Mouse (Mus musculus): Measurements from ENCODE around the gene Ankzf1.
A peak's percentile ranks its signal among the peaks of the same experiment; 100 is the strongest.

The Ankzf1 gene

DNA sequence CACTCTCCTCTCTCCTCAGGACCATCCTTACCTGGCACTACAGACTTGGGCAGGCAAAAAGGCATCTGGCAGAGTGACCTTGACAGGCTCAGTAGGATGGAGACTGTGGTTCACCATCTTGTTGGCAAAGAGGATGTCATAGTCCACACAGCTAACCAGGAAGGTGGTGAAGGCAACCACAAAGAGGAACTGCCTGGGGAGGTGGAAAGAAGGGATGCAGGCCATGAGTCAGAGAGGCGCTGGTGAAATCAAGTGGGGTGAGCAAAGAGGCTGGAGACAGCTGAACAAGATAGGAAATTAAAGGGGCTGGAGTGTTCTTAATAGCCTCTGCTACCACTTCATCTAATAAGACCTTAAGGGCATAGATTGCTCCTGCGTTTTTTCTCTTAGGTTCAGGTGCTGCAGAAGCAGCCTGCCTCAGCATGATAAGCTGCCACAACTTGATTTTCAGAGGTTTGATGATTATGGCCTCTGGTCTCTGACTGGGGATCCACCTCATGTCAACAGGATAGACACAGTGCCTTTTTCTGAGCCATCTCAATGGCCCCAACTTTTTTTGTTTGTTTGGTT lies 4.0 kb upstream of the Ankzf1 start:
- no peak for DNase-seq (ENCODE audit: low spot score)

DNA sequence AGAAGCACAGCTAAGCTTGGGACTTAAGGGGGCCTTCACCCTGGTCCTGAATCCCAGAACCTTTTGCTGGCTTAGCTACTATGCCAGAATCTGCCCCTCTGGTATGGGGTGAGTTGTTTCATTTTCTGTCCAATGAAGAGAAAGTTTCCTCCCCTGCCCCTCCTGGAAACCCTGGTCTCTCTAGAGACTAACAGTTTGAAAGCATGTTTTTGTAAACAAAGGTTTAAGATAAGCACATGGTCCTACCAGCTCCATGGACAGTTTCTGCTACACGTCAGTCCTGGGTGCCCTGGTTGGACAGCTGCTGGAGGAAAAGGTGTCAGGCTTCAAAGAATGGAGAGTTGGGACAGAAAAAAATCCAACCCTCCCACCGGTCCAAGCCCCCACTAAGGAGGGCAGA lies 1.4 kb upstream of the Ankzf1 start:
- DNase-seq (ENCODE audit: low spot score), result no peak

DNA sequence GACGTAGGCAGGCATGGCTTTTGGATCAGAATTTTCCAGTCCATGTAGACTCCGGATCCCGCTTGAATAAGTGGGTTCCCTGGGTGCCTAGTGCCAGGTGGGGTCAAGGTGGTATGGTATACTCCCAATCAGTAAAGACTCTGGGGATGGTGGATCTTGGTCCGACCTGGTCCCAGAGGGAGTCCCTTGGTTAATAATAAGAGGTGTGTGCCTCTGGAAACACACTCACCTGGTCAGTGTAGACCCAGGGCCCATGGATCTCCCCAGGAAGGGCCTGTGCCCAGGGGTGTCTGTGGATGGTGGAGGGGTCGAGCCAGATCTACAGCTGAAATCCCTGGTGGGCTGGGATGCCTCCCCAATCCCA lies 711 bp upstream of the Ankzf1 start:
- no peak for DNase-seq (ENCODE audit: low spot score)

DNA sequence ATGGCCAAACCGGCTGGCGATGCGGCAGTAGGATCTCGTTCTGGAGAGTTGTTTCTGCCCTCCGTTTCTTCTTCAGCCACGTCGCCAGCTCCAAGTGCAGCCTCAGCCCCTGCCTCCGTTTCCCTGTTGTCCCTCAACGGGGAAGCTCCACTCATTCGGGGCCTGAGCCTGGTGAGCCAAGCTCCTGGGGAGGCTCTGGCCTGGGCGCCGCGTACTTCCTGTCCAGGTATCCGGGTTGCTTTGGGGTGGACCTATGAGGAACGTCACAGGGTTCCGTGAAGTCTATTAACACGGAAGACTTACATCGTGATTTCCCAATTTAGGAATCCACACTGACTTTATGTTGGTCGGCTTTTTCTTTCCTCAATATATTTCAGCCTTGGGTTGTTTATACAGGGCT lies 501 bp downstream of the Ankzf1 start:
- DNase-seq (ENCODE audit: low spot score), result no peak

DNA sequence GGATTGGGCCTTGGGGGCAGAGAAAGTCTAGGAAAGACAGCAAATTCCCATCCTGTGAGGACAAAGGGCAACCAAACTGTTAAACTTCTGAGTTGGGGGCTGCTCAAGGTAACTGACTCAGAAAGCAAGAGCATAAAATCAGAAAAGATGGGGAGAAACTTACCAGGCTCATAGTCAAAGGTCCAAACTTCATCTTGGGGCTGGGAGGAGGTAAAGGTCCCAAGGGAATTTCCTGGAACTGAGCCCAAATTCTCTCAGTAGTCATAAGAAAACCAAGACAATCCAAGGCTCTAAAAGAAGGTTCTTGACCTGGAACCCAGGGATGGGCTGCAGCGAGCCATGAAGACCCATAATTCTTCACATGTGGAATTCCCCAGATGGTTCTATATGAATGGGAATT lies 9.3 kb downstream of the Ankzf1 start:
- DNase-seq (ENCODE audit: low spot score), result no peak

DNA sequence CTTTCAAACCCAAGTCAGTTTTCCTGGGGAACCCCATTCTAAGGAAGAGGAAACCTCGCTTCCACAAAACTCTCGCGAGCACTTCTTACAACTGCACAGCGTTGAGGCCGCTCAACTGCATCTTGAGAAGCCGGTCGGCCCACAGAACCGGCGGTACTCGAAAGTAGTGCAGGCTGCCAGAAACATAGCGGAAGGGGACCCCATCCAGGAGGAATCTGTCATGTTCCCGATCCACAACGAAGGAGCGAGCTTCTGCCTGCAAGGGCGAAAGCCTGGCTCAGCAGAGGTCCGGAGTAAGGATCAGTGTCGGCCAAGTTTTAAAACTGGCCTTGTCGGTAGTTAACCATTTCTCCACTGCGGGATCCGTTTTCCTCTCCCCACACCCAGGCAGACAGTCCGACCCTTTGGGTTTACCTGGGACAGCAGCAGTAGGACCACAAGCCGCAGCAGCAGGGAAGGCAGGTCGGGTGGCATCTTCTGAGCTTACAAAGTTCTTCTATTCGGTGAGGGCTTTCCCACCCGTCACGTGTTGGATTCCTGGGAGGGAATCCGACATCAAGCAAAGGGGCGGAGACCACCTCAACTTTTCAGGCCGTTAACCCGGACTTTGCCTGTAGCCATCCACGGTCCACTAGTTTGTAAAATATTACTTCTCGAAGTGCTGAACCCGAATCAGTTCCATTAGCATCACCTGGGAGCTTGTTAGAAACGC lies 17.2 kb downstream of the Ankzf1 start:
- peak; percentile 26 for DNase-seq (ENCODE audit: low spot score)

DNA sequence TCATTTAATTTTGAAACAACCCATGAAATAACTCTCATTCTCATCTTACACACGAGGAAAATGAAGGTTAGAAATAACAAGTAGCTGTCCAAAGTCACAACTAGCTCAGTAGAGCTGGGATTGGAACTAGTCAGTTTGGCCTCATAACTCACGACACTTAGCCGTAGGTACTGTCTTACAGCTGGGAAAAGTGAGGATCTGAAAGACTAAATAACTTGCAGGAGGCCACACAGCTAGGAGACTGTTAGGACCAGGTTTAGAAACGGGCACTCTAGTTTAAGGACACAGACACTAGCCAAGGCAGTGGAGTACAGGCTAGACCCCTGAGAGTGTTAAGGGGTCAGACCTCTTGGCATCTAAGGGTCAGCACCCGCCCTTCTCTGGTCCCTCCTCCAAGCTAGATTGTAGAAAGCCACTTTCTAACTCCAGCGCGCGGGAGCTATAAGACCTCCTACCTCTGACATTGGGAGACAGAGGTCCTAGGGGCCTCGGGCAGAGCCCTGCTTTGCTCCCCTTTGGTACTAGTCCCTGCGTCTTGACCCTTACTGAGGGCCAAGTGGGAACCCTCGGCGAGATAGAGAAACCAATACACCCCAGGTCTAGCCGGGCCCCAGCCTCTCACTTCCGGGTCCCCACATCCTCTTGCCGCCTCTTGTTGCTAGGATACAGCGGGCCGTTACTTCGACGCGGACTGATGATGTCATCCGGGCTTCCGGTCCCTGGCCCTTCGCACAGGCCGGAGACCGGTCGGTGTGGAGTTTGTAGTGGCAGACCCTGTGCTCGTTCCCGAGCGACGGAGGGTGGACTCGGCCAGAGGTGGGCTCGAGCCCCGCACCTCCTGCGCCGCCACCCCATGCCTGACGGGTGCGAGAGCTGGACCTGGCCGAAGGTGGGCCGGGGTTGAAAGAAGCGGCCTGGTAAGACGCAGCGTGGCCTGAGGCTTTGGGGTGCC lies 18.5 kb downstream of the Ankzf1 start, which contains the start of the genes Glb1l and Stk16:
Glb1l (minus strand) TSS at position 678 of the 952 bp plus-strand sequence.
Stk16 (plus strand) TSS at position 703 of the 952 bp plus-strand sequence.
- peak; percentile 87 for DNase-seq (ENCODE audit: low spot score)

DNA sequence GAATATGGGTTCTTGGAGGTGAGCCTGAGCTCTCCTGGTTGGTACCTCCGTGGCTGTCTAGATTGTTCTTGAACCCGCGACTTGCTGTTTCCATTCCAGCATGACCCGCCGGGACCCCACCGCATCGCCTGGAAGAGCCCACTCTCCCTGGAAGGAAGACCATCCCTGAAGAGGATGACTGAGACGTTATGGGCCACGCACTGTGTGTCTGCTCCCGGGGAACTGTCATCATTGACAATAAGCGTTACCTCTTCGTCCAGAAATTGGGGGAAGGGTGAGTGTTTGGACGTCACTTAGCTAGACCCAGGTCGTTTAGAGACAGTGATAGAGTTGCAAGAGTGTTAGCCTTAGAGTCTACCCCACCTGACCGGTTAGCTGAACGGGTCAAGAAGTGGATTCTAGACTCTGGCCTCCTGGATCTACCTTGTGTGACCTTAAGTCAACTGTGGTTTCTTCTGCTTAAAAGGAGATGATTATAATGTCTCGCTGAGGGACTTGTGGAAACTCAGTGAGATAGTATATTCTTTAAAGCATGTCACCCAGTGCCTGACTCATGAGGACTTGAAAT lies 19.3 kb downstream of the Ankzf1 start:
- no peak for DNase-seq (ENCODE audit: low spot score)

DNA sequence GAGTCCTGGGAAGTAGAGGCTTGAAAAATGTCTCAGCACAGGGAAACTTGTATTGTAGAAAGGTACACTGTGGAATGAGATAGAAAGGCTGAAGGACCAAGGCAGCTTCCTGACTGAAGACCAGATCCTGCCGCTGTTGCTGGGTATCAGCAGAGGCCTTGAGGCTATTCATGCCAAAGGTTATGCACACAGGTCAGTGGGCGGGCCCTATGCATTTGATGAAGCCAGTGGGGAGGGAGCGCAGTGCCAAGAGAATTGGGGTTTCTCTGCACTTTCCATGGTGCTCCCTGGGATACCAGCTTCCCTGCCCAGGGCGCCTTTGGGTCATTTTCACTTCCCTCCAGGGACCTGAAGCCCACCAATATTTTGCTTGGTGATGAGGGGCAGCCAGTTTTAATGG lies 20.6 kb downstream of the Ankzf1 start:
- no peak for DNase-seq (ENCODE audit: low spot score)

DNA sequence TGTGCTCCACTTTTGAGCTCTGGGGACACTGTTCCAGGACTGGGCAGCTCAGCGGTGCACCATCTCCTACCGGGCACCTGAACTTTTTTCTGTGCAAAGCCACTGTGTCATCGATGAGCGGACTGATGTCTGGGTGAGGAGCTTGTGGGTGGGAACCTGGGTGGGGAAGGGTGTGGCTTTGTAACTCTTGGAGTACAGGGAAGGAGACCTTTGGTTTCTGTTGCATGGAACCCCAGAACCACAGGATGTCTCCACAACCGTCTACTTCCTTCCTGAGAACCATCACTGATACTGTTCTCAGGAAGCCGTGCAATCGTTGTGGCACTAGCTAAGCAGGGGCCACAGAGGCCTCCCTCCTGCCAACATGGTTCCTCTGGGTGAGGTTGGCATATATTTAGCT lies 21.1 kb downstream of the Ankzf1 start:
- no peak for DNase-seq (ENCODE audit: low spot score)

DNA sequence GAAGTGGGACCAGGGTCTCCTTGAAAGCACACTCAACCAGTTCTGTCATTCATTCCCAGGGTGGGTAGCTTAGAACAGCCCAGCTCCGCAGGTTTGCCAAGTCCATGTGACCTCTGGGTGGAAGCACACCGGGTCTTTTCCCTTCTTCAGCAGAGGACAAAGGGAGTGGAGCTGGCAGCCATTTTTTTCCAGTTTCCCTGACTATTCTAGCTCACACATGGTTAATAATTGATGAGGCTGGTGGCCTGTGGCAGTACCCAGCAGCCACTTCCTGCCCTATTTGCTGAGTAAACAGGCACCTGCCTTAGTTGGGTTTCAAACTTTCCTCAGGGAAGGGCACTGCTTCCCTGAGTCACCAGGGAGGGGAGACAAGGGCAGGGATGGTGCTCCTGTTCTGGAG lies 22.5 kb downstream of the Ankzf1 start:
- no peak for DNase-seq (ENCODE audit: low spot score)

DNA sequence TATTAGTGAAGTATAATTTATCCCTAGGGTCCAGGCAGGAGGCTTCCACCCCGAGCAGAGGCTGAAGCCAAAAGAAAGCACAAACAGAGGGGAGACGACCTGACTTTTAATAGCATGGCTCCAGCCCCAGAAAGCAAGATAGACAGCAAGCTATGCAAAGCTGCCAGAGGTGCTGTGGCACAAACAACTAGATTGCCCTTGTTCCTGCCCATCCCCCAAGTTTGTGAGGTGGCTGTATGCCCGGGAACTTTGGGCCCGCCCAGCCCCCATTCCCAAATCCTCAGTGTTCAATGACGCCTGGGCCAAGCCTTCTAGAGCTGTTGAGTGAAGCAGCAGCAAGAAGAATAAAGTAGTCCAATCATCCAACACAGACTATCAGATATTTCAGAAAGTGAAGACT lies 22.9 kb downstream of the Ankzf1 start:
- DNase-seq (ENCODE audit: low spot score), result no peak

DNA sequence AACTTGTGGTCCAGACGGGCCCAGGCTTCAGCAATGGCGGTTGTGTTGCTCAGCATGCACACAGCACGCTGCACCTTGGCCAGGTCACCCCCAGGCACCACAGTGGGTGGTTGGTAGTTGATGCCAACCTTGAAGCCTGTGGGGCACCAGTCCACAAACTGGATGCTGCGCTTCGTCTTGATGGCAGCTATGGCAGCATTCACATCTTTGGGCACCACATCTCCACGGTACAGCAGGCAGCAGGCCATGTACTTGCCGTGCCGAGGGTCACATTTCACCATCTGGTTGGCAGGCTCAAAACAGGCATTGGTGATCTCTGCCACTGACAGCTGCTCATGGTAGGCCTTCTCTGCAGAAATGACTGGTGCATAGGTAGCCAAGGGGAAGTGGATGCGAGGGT lies 23.8 kb downstream of the Ankzf1 start:
- DNase-seq (ENCODE audit: low spot score), result no peak

DNA sequence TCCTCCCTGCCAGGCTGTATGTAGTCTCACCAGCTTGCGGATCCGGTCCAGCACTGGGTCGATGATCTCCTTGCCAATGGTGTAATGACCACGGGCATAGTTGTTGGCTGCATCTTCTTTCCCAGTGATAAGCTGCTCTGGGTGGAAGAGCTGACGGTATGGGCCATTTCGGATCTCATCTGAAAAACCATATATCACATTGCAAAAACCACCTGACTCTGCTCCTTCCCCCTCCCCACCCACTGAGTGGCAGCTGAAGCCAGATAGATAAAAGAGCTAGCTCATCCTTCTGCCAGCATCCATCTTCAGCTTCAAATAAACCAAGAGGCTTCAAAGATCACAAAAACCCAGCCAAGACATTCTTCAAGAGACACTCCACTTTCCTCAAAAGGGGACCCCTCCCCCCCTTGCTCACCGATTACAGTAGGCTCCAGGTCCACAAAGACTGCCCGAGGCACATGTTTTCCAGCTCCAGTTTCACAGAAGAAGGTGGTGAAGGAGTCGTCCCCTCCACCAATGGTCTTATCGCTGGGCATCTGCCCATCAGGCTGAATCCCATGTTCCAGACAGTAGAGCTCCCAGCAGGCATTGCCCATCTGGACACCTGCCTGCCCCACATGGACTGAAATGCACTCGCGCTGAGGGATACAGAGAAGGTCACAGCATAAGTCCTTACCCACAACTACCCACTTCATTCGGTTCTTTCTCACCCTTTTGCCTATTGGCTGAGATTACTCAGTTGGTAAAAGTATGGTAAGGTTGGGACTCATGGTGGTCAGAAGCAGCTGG lies 25.0 kb downstream of the Ankzf1 start:
- DNase-seq (ENCODE audit: low spot score), result no peak

DNA sequence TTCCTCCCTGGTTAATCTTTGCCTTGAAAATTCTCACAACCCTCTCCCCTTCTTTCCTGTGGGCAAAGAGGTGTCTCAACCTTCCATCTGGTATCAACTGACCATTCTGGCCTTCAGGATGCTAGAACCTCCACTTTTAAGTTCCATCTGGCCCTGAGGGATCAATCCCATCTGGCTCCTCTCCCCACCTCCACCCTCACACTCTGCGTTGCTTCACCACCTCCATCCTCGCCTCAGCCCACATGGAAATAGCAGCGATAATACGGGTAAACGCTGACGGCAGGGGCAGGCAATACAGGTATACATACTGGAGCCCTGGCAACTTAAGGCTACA lies 25.9 kb downstream of the Ankzf1 start:
- no peak for DNase-seq (ENCODE audit: low spot score)

DNA sequence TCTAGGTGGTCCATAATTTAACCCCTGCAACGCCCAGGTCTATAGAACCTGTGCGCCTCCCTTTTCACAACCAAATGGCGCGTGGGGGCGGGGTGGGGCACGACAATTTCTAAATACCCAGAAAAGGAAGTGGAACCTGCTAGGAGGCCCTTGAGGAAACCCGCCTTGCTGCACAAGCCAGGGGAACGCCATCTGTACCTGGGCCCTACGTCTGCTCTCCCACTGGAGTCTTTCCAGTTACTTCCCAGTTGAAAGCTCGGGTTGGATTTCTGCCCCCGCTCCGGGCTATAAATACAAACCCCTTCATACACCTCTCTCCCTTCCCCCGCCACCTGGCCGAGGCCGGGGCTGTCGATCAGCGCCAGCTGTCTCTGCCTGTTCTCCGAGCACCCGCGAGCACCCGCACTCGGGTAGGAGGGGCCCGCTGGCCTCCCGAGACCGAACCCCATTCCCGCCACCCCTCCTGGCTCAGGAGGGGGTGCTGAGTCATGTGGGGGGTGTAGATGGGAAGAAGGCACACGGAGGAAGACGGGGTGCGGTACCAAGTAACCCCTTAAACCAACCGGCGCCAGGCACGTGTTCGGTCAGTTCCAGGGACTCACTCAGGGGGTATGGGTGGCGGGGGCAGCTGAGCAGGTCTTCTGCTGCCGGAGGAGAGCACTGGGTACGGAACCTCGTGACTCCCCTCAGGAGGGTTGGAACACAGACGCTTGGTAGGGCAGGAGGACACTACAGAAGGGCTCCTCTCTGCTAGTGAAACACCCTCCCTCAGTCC lies 26.5 kb downstream of the Ankzf1 start:
- DNase-seq (ENCODE audit: low spot score), result no peak

DNA sequence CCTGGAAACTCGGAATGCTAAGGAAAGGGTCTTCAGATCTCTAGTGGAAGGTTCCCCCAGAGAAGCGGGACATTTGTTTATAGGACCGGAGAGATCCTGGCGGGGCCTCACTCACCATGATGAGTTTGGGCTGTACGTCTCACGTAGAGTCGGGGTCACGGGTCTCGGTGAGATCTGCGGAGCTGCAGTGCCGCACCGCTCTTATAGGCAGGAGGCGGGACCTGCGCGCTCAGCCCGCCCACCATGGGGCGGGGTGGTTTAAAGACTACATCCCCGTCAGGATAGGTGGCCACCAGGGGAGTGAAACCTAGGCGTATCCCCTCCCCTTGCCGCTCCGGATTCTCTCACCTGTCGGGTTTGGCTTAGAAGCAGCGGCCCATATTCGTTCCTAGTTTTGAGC lies 27.1 kb downstream of the Ankzf1 start:
- peak; percentile 60 for DNase-seq (ENCODE audit: low spot score)

DNA sequence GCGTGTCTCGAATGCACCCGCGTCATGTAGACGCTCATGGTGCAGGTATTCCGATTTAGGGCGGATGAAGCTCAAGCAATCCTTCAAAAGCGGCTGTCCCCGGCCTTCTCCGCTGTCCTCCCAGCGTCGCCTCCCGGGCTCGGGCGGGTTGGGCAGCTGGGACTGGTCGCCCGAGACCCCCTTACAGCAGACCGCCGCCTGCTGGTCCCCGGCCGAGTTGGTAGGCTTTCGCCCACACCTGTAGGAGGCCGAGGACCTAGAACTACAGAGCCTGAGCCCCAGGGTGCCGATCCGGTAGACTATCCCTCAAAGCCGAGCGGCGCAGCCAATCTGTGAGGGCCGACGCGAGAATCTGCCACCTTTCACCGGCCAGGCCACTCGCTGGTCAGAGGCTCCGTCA lies 27.6 kb downstream of the Ankzf1 start, which contains the start of gene Tuba4a:
Tuba4a (minus strand) TSS at position 335 of the 400 bp plus-strand sequence.
- no peak for DNase-seq (ENCODE audit: low spot score)

DNA sequence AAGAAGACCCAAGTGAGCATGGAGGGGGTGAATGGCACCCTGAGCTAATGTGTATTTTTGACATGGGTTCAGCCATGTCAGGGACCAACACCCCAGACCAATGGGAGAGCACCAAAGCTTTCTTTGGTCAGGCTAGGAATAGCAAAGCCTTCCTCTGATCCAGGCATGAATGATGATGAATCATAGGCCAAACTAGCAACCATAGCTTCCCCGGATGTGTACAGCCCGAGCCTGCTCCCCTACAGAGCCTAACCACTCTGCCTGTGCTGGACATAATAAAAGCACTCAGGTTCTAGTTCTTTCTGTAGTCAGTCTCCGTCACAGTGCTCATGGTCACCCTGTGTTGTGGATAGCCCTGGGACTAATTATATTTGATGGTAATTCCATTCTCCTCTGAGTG lies 29.6 kb downstream of the Ankzf1 start:
- DNase-seq (ENCODE audit: low spot score), result no peak

DNA sequence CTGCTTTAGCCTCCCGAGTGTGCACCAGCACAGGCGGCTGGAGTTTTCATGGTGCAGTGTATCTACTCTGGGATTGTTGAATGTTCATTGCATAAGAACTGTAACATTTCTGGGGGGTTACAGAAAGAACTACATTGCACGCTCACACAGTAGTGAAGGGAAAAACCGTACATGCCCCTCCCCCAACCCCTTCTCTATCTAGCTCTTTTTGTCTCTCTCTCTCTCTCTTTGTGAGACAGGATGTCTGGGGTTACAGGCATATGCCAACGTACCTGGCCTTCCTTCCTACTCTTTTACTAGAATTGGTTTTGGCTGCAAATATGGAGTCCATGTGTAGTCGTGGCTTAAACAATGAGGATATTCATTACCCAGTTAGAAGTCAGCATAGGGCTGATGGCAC lies 31.0 kb downstream of the Ankzf1 start:
- no peak for DNase-seq (ENCODE audit: low spot score)

DNA sequence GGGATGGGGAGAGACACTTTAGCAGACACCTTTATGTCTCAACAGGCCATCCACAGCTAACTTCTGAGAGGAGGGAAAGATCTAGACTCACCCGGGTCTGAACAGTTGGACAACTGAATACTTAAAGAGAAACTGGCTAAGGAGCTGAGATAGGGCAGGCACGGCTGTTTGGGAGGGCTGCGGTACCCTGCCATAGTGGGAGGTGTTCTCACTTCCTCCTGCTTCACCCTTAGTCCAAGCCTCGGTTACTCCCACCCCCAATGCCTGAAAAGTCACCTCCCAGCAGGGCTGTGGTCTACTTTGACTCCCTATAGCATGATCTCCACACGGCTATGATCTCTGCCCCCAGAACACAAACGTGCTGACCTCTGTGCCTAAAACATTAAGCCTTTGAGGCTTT lies 31.6 kb downstream of the Ankzf1 start:
- DNase-seq (ENCODE audit: low spot score), result no peak

Data from urinary bladder, postnatal 10 days (tissue).